Mouse (Mus musculus) G1E-ER4 (cell line): Measurements from ENCODE around the gene Olfr459. TPM values are rescaled to one million over a fixed set of nuclear protein-coding genes. Genes with fewer than 3 reads are reported as not detected.

Experiments
- GATA1 ChIP-seq: IDR thresholded peaks from one replicate; pipeline ENCODE4 v1.8.0; 2012; ENCODE audit warnings: low read length, inconsistent platforms
- polyA plus RNA-seq: library from polyadenylated mRNA; stranded (reverse); fragments of >175 nt; gene quantifications from 2 replicates; pipeline ENCODE4 v1.2.3, GENCODE M21; 2012

Olfr459 gene
- not detected in 2 replicates for polyA plus RNA-seq

- no peak for TF ChIP-seq GATA1
These were observed at the start of gene Olfr459 for GRCm38 (mm10) chr6:41775077-41775476. TSS of gene Olfr459 (minus strand) at chr6:41775177.

GRCm38 (mm10) chr6:41824086-41824485 lies 49.1 kb upstream of the Olfr459 start:
- no peak for TF ChIP-seq GATA1

- no peak for TF ChIP-seq GATA1
These were observed 11.7 kb upstream of the Olfr459 start for GRCm38 (mm10) chr6:41786700-41787099.

GRCm38 (mm10) chr6:41775721-41776120 lies 744 bp upstream of the Olfr459 start:
- no peak for TF ChIP-seq GATA1

- no peak for TF ChIP-seq GATA1
These were observed 5.1 kb downstream of the Olfr459 start for GRCm38 (mm10) chr6:41769872-41770271.

GRCm38 (mm10) chr6:41764306-41764705 lies 10.7 kb downstream of the Olfr459 start:
- no peak for TF ChIP-seq GATA1

GRCm38 (mm10) chr6:41762370-41762757 lies 12.6 kb downstream of the Olfr459 start:
- TF ChIP-seq GATA1 = no peak

GRCm38 (mm10) chr6:41761702-41762369 lies 13.1 kb downstream of the Olfr459 start:
- no peak for TF ChIP-seq GATA1

GRCm38 (mm10) chr6:41759618-41760017 lies 15.4 kb downstream of the Olfr459 start:
- TF ChIP-seq GATA1 = no peak

- no peak for TF ChIP-seq GATA1
These were observed 16.6 kb downstream of the Olfr459 start for GRCm38 (mm10) chr6:41758421-41758820.

GRCm38 (mm10) chr6:41757199-41757598 lies 17.8 kb downstream of the Olfr459 start:
- TF ChIP-seq GATA1 = no peak

- no peak for TF ChIP-seq GATA1
These were observed 20.4 kb downstream of the Olfr459 start for GRCm38 (mm10) chr6:41754626-41755025.

GRCm38 (mm10) chr6:41744664-41745392 lies 30.1 kb downstream of the Olfr459 start:
- TF ChIP-seq GATA1 = no peak

- TF ChIP-seq GATA1 = no peak
These were observed 33.9 kb downstream of the Olfr459 start for GRCm38 (mm10) chr6:41741101-41741500.

GRCm38 (mm10) chr6:41734719-41735470 lies 40.1 kb downstream of the Olfr459 start:
- no peak for TF ChIP-seq GATA1

GRCm38 (mm10) chr6:41727989-41728609 lies 46.9 kb downstream of the Olfr459 start:
- TF ChIP-seq GATA1 = no peak
